Mouse (Mus musculus) heart, embryonic 16.5 days (tissue): ENCODE measurements at regions not wholly inside any gene's neighbourhood (a gene's known extent, or its start where the extent isn't known, plus 50 kb on each side); places are given as distances from the start of the nearest gene placed in this dataset.

Experiments used
- ATAC-seq: fragments of 200-750 bp; cut with Nextera tagmentation; replicated peaks from 2 replicates; pipeline ENCODE4 v1.8.0; 2017; ENCODE audit warnings: moderate number of reproducible peaks; ENCODE audit not compliant: insufficient read depth, low FRiP score; ENCODE audit errors: extremely low read depth
- H3K27ac ChIP-seq: fragments of 300-500 bp; sonication (generic); 2 replicates; pipeline ENCODE4 v1.5.1; 2014; ENCODE audit warnings: mild to moderate bottlenecking, low read length, control low read depth, moderate library complexity
- H3K27me3 ChIP-seq: fragments of 300-500 bp; sonication (generic); 2 replicates; pipeline ENCODE4 v1.6.1; 2014; ENCODE audit warnings: low read length, mixed read lengths; ENCODE audit not compliant: control insufficient read depth, insufficient read depth
- H3K36me3 ChIP-seq: fragments of 300-500 bp; sonication (generic); 2 replicates; pipeline ENCODE4 v1.6.1; 2014; ENCODE audit not compliant: control insufficient read depth, insufficient read depth
- H3K4me1 ChIP-seq: fragments of 300-500 bp; sonication (generic); 2 replicates; pipeline ENCODE4 v1.6.1; 2014; ENCODE audit warnings: low read length, mixed read lengths; ENCODE audit not compliant: control insufficient read depth, insufficient read depth
- H3K4me2 ChIP-seq: fragments of 300-500 bp; sonication (generic); 2 replicates; pipeline ENCODE4 v1.6.1; 2014; ENCODE audit warnings: low read depth, mild to moderate bottlenecking, control low read depth, low read length
- H3K4me3 ChIP-seq: fragments of 300-500 bp; sonication (generic); 2 replicates; pipeline ENCODE4 v1.5.1; 2014; ENCODE audit warnings: mild to moderate bottlenecking, control low read depth, low read length
- H3K9ac ChIP-seq: fragments of 300-500 bp; sonication (generic); 2 replicates; pipeline ENCODE4 v1.6.1; 2014; ENCODE audit warnings: low read length, control low read depth
- H3K9me3 ChIP-seq: fragments of 300-500 bp; sonication (generic); replicated peaks from 2 replicates; pipeline ENCODE4 v1.6.1; 2016; ENCODE audit warnings: low read length; ENCODE audit not compliant: control insufficient read depth
- WGBS: fragments of 180-500 bp; shearing (Covaris S2); extraction: QIAGEN DNeasy Blood & Tissue Kit; methylation state at CpG from one replicate; pipeline ENCODE4 v1.1.7; 2014; 5-methylcytosine and 5-hydroxymethylcytosine counted together

- Histone ChIP-seq H3K9me3 (no peaks in the 10 kb centered on the region), H3K4me1 (peaks cover 11% of the 10 kb centered on the region), H3K27me3 (no peaks in the 10 kb centered on the region), H3K4me2 (no peak overlapping the region), H3K4me3 (no peak overlapping the region), H3K36me3 (no peaks in the 10 kb centered on the region), H3K27ac (peak overlapping the region; percentile 25), H3K9ac (no peak overlapping the region)
- 29% methylated on average over 7 of the region's 7 CpGs for WGBS
- ATAC-seq = peak; percentile 67; the same call in 1 of the 2 replicates
These were observed 228.2 kb upstream of the Rasgrp1 start for GRCm38 (mm10) chr2:117570987-117571386.

- no peak for ATAC-seq
- no peaks in the 10 kb centered on the region for H3K9me3 ChIP-seq
- WGBS = 58% methylated on average over 3 of the region's 3 CpGs
These were observed 244.6 kb upstream of the Rasgrp1 start for GRCm38 (mm10) chr2:117587381-117587780.

GRCm38 (mm10) chr2:117595028-117595427, 252.2 kb upstream of the Rasgrp1 start:
- Histone ChIP-seq H3K9me3 (no peaks in the 10 kb centered on the region), H3K4me3 (no peak overlapping the region), H3K36me3 (no peaks in the 10 kb centered on the region), H3K27me3 (no peaks in the 10 kb centered on the region), H3K9ac (no peak overlapping the region), H3K4me2 (no peak overlapping the region), H3K27ac (no peak overlapping the region), H3K4me1 (peaks cover 12% of the 10 kb centered on the region)
- ATAC-seq = no peak
- 58% methylated on average over 2 of the region's 2 CpGs for WGBS

More at GRCm38 (mm10) chr2:117587381-117587780, 244.6 kb upstream of the Rasgrp1 start:
- H3K27me3 ChIP-seq = no peaks in the 10 kb centered on the region
- no peaks in the 10 kb centered on the region for H3K36me3 ChIP-seq
- peaks cover 8% of the 10 kb centered on the region for H3K4me1 ChIP-seq
- no peak overlapping the region for H3K4me2 ChIP-seq
- H3K4me3 ChIP-seq = no peak overlapping the region
- no peak overlapping the region for H3K9ac ChIP-seq
- H3K27ac ChIP-seq = no peak overlapping the region

DNA sequence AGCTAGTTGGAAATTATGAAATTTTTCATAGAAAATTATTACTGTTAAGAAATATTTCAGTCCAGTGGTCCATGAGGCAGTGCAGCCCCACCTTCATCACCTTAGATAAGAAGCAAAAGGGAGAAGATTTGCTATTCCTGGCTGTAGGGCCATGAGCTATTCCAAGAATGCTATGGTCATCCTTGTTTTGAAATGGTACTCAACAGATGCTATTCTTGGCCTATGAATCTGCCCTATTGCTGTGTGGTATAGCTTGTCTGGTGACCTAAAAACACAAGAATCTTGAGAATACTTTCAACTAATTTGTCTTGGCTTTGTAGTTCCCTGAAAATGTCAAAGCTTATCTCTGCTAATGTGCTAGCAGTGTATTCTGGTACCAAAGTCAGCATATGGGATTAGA, 254.8 kb upstream of the Rasgrp1 start:
- Histone ChIP-seq H3K9ac (no peak overlapping the region), H3K4me2 (no peak overlapping the region), H3K27ac (no peak overlapping the region; the same call in 1 of the 2 replicates), H3K9me3 (no peaks in the 10 kb centered on the region), H3K36me3 (no peaks in the 10 kb centered on the region), H3K27me3 (no peaks in the 10 kb centered on the region), H3K4me3 (no peak overlapping the region), H3K4me1 (peaks cover 4% of the 10 kb centered on the region; the same call in 1 of the 2 replicates)
- peak; percentile 49; the same call in 1 of the 2 replicates for ATAC-seq

DNA sequence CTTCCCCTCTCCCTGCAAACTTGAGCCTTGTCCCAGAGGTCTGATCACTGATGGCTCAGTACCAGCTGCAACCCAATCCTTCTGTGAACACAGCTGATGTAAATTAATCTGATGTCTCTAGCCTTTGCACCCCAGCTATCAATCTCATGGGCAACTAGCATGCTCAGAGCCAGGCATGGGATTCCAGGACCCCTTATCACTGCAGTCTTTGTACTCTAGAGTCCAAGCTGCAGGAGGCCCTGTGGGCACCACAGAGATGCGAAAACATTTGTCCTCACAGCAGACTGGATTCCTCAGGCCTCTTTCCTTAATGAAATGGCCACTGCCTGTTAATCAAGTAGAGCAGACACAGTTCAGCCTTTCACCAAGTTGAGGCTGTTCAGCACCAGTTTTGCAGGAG, 272.0 kb upstream of the Rasgrp1 start:
- H3K36me3 ChIP-seq = no peaks in the 10 kb centered on the region
- H3K27me3 ChIP-seq = no peaks in the 10 kb centered on the region
- no peak overlapping the region for H3K4me3 ChIP-seq
- no peaks in the 10 kb centered on the region for H3K4me1 ChIP-seq
- H3K9me3 ChIP-seq = no peaks in the 10 kb centered on the region
- 52% methylated on average over 1 of the region's 1 CpGs for whole genome bisulfite sequencing
- ATAC-seq = no peak
- H3K4me2 ChIP-seq = no peak overlapping the region
- H3K27ac ChIP-seq = no peak overlapping the region
- no peak overlapping the region for H3K9ac ChIP-seq

- WGBS = 80% methylated on average over 3 of the region's 3 CpGs
- no peak for ATAC-seq
- no peaks in the 10 kb centered on the region for H3K27me3 ChIP-seq
- no peak overlapping the region for H3K4me2 ChIP-seq
- no peaks in the 10 kb centered on the region for H3K36me3 ChIP-seq
- H3K9ac ChIP-seq = no peak overlapping the region
- H3K9me3 ChIP-seq = no peaks in the 10 kb centered on the region
- no peaks in the 10 kb centered on the region for H3K4me1 ChIP-seq
- H3K4me3 ChIP-seq = no peak overlapping the region
- H3K27ac ChIP-seq = no peak overlapping the region
These were observed 275.3 kb upstream of the Rasgrp1 start for GRCm38 (mm10) chr2:117618063-117618462.

- no peaks in the 10 kb centered on the region for H3K36me3 ChIP-seq
- no peak for ATAC-seq
- no peak overlapping the region for H3K27ac ChIP-seq
- H3K4me2 ChIP-seq = no peak overlapping the region
- no peak overlapping the region for H3K4me3 ChIP-seq
- no peak overlapping the region for H3K9ac ChIP-seq
- H3K9me3 ChIP-seq = 0 out of 2 replicates have a peak, but pooled peaks cover 2% of the 10 kb centered on the region
- no peaks in the 10 kb centered on the region for H3K4me1 ChIP-seq
- WGBS = 44% methylated on average over 3 of the region's 3 CpGs
- H3K27me3 ChIP-seq = no peaks in the 10 kb centered on the region
These were observed 281.2 kb upstream of the Rasgrp1 start for GRCm38 (mm10) chr2:117623955-117624354.

DNA sequence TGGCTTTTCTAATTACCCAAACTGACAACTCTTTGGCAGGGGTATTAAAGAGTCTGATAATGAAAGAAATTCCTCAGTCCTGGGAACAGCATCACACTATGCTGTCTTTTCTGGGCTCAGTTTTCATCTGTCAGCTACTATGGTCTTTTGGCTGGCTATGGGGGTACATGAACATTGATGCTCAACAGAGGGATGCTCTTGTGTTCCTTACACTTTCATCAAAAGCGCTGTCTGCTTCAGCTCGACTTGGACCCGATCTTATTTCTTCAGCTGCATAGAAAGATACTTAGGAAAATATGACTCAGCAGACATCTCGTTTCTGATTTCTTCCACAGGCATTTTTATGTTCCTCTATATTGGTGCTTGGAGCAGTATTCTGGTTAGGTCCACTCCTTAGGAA, 292.1 kb upstream of the Rasgrp1 start:
- WGBS = 58% methylated on average over 4 of the region's 4 CpGs
- no peaks in the 10 kb centered on the region for H3K4me1 ChIP-seq
- no peak overlapping the region for H3K27ac ChIP-seq
- H3K27me3 ChIP-seq = no peaks in the 10 kb centered on the region
- no peak overlapping the region for H3K4me2 ChIP-seq
- no peak overlapping the region for H3K4me3 ChIP-seq
- no peaks in the 10 kb centered on the region for H3K36me3 ChIP-seq
- no peak for ATAC-seq
- no peaks in the 10 kb centered on the region for H3K9me3 ChIP-seq
- H3K9ac ChIP-seq = no peak overlapping the region

DNA sequence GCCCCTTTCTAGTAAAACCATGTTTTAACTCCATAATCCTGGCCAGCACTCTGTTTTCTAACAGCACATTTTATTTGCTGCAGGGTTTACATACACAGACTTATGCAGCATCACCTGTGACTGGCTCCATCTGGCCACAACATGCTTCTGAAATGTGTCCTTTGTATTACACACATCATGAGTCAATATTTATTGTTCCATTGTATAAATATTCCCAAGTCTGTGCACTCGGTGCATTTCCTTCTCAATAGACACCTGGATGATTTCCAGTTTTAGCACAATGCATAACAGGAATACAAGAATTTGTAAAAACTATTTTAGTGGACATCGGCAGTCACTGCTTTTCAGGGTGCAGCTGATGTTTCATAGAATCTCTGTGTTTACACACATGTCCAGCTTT, 294.6 kb upstream of the Rasgrp1 start:
- H3K27me3 ChIP-seq = no peaks in the 10 kb centered on the region
- WGBS = 47% methylated on average over 2 of the region's 2 CpGs
- no peak overlapping the region for H3K27ac ChIP-seq
- no peak for ATAC-seq
- no peaks in the 10 kb centered on the region for H3K36me3 ChIP-seq
- H3K4me3 ChIP-seq = no peak overlapping the region
- H3K9me3 ChIP-seq = no peaks in the 10 kb centered on the region
- no peaks in the 10 kb centered on the region for H3K4me1 ChIP-seq
- H3K4me2 ChIP-seq = no peak overlapping the region
- H3K9ac ChIP-seq = no peak overlapping the region

- Histone ChIP-seq H3K27ac (no peak overlapping the region), H3K4me2 (no peak overlapping the region), H3K27me3 (no peaks in the 10 kb centered on the region), H3K9me3 (no peaks in the 10 kb centered on the region), H3K4me3 (no peak overlapping the region), H3K4me1 (0 out of 2 replicates have a peak, but pooled peaks cover 6% of the 10 kb centered on the region), H3K9ac (no peak overlapping the region), H3K36me3 (no peaks in the 10 kb centered on the region)
- ATAC-seq = no peak
These were observed 309.3 kb upstream of the Rasgrp1 start for GRCm38 (mm10) chr2:117652101-117652500.
